ENCODE assay signal across 19 mouse cellular contexts in the genomic region with DNA sequence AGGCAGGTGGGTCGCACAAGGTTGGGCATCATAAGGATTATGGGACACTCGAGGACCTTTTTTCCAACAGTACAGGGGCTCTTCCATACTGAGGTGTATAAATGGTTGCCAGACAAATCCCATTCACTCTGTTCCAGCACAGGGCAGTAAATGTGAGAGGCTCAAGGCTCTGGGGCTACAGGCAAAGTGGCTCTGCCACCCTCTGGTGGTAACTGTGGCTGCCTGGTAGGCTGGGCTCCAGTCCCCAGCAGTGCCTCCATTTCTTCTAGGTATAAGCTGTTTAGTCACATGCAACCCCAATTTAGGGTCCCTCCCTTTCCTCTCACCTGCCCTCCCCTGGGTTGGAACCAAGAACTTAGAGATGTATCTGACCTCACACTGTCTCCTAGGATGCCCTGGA. TPM values are rescaled to one million over a fixed set of nuclear protein-coding genes. Genes with fewer than 3 reads are reported as not detected.
DNase-seq lines count a peak whose midpoint lies in the region; ATAC-seq and TF ChIP-seq lines count a peak whose summit lies in the region.
"Had no signal": no experiment of that assay in that cellular context is flagged by ENCODE, and none has a peak within 500 bp of the region (broad histone marks: within the 10 kb centered on the region; RNA-seq: fewer than 3 reads in every experiment).

No protein-coding gene starts in this region.

- peak; percentile 36 for TF ChIP-seq CTCF in heart, postnatal 0 days (IDR thresholded peaks at IDR 0.05; ENCODE audit: low read depth)
- TF ChIP-seq CTCF in cortical plate, adult 2 months (IDR thresholded peaks at IDR 0.05; ENCODE audit: extremely low read depth, insufficient read depth, low read length), result peak; percentile 38
- TF ChIP-seq CTCF in intestine, postnatal 0 days (IDR thresholded peaks at IDR 0.05; ENCODE audit: low read depth), result peak; percentile 68

- H3K27ac ChIP-seq in heart, postnatal 0 days (ENCODE audit: low read depth), result no peak overlapping the region
- no peak overlapping the region for H3K27ac ChIP-seq in liver, embryonic 16.5 days (ENCODE audit: low read length)
- no peak overlapping the region for H3K27ac ChIP-seq in cortical plate, adult 2 months (ENCODE audit: insufficient read depth, low read length)
- H3K27ac ChIP-seq in intestine, postnatal 0 days (ENCODE audit: low read depth, low read length), result no peak overlapping the region
- H3K27ac ChIP-seq: embryonic facial prominence, embryonic 12.5 days; limb, embryonic 13.5 days; neural tube, embryonic 15.5 days had no signal

- no peak overlapping the region for H3K4me2 ChIP-seq in heart, postnatal 0 days (ENCODE audit: low read depth, low read length)
- H3K4me2 ChIP-seq in liver, embryonic 16.5 days (ENCODE audit: low read depth, low read length), result peak overlapping the region; percentile 89
- peak overlapping the region; percentile 90 for H3K4me2 ChIP-seq in intestine, postnatal 0 days (replicated peaks; ENCODE audit: low read depth)

- peaks cover 19% of the 10 kb centered on the region for H3K4me1 ChIP-seq in heart, postnatal 0 days (ENCODE audit: control insufficient read depth, insufficient read depth)
- peaks cover 56% of the 10 kb centered on the region for H3K4me1 ChIP-seq in liver, embryonic 16.5 days (ENCODE audit: control insufficient read depth, low read depth, low read length)
- peaks cover 9% of the 10 kb centered on the region for H3K4me1 ChIP-seq in cortical plate, adult 2 months (ENCODE audit: control insufficient read depth, insufficient read depth, low read length)
- H3K4me1 ChIP-seq in intestine, postnatal 0 days (replicated peaks; ENCODE audit: control insufficient read depth, insufficient read depth, low read length), result peaks cover 17% of the 10 kb centered on the region

- peaks cover 33% of the 10 kb centered on the region for H3K27me3 ChIP-seq in heart, postnatal 0 days (ENCODE audit: control insufficient read depth, insufficient read depth, low read length)
- H3K27me3 ChIP-seq in liver, embryonic 16.5 days (ENCODE audit: control insufficient read depth, insufficient read depth, low read depth, low read length), result peaks cover 32% of the 10 kb centered on the region
- H3K27me3 ChIP-seq in intestine, postnatal 0 days (replicated peaks; ENCODE audit: control insufficient read depth, insufficient read depth, low read length), result no peaks in the 10 kb centered on the region

- 90% methylated on average over 2 of the region's 2 CpGs for WGBS in heart, postnatal 0 days
- 70% methylated on average over 2 of the region's 2 CpGs for WGBS in liver, embryonic 16.5 days (ENCODE audit: insufficient replicate concordance)
- WGBS in intestine, postnatal 0 days, result 86% methylated on average over 2 of the region's 2 CpGs

- DNase-seq in heart, postnatal 0 days (ENCODE audit: low spot score), result no peak
- DNase-seq in heart, adult 18-20 months, result no peak
- DNase-seq in liver, result no peak
- no peak for DNase-seq in gastrocnemius, postnatal 4 days (ENCODE audit: low spot score in 2 of 2)
- DNase-seq: adrenal gland, postnatal 10 days; cerebellum, postnatal 25 days; kidney, adult 9 months; lung, postnatal 14 days; right cerebral cortex, adult 18-20 months; thymus, postnatal 14 days had no signal

- no peak overlapping the region for H3K9ac ChIP-seq in heart, postnatal 0 days (replicated peaks; ENCODE audit: low read depth, low read length)
- no peak overlapping the region for H3K9ac ChIP-seq in liver, embryonic 16.5 days (ENCODE audit: low read depth, low read length)
- no peak overlapping the region for H3K9ac ChIP-seq in intestine, postnatal 0 days (ENCODE audit: low read depth, low read length)
- H3K9ac ChIP-seq: embryonic facial prominence, embryonic 12.5 days; limb, embryonic 13.5 days; neural tube, embryonic 15.5 days had no signal

- no peaks in the 10 kb centered on the region for H3K9me3 ChIP-seq in heart, postnatal 0 days (replicated peaks; ENCODE audit: control insufficient read depth, low read length)
- no peaks in the 10 kb centered on the region for H3K9me3 ChIP-seq in liver, embryonic 16.5 days (replicated peaks; ENCODE audit: control insufficient read depth, low read length)
- H3K9me3 ChIP-seq in intestine, postnatal 0 days (ENCODE audit: control insufficient read depth), result no peaks in the 10 kb centered on the region
- H3K9me3 ChIP-seq: embryonic facial prominence, embryonic 12.5 days; hindbrain, embryonic 13.5 days; limb, embryonic 13.5 days; neural tube, embryonic 15.5 days had no signal

- no peaks in the 10 kb centered on the region for H3K36me3 ChIP-seq in heart, postnatal 0 days (replicated peaks; ENCODE audit: control insufficient read depth, insufficient read depth, low read length)
- no peaks in the 10 kb centered on the region for H3K36me3 ChIP-seq in liver, embryonic 16.5 days (ENCODE audit: control insufficient read depth, insufficient read depth)
- no peaks in the 10 kb centered on the region for H3K36me3 ChIP-seq in intestine, postnatal 0 days (ENCODE audit: control insufficient read depth, insufficient read depth)
- H3K36me3 ChIP-seq: embryonic facial prominence, embryonic 12.5 days; hindbrain, embryonic 13.5 days; limb, embryonic 13.5 days; neural tube, embryonic 15.5 days had no signal

- no peak for ATAC-seq in heart, postnatal 0 days (ENCODE audit: insufficient read depth, low read depth)
- ATAC-seq in liver, embryonic 16.5 days (ENCODE audit: low read depth), result no peak
- ATAC-seq in intestine, postnatal 0 days, result no peak

- TF ChIP-seq EP300 in heart, postnatal 0 days (IDR thresholded peaks at IDR 0.05; ENCODE audit: low read depth), result no peak

- no peak for TF ChIP-seq POLR2A in cortical plate, adult 2 months (IDR thresholded peaks at IDR 0.05; ENCODE audit: extremely low read depth, insufficient read depth, low read length)

- H3K4me3 ChIP-seq in heart, postnatal 0 days (ENCODE audit: low read depth, low read length), result no peak overlapping the region
- no peak overlapping the region; the same call in 1 of the 2 replicates for H3K4me3 ChIP-seq in liver, embryonic 16.5 days (ENCODE audit: low read depth, low read length)
- no peak overlapping the region for H3K4me3 ChIP-seq in cortical plate, adult 2 months (ENCODE audit: insufficient read depth, low read length)
- H3K4me3 ChIP-seq in intestine, postnatal 0 days (ENCODE audit: low read depth, low read length), result no peak overlapping the region

RNA-seq across cellular contexts. Expression of a gene that starts 9.5 kb away (rescaled TPM):
- total RNA-seq in heart, postnatal 0 days (2014; rRNA removed; ENCODE audit: low replicate concordance), result 3.0 and 5.6 TPM in 2 replicates
- polyA plus RNA-seq in heart, postnatal 0 days (2015; fragmentation: Nextera tagmentation; extraction: Ambion mirVana), result 2.3 and 3.2 TPM in 2 replicates
- 1 to 10 TPM; 6.8 to 9.8 TPM for total RNA-seq in heart, adult 18-20 months (2021)
- polyA plus RNA-seq in liver, embryonic 16.5 days (2015; fragmentation: Nextera tagmentation; extraction: Ambion mirVana), result 7.5 and 9.0 TPM in 2 replicates
- polyA plus RNA-seq in cortical plate, adult 2 months (2012; rRNA removed), result 265 and 282 TPM in 2 replicates
- polyA plus RNA-seq in intestine, postnatal 0 days (2015; fragmentation: Nextera tagmentation; extraction: Ambion mirVana), result 4.4 and 7.2 TPM in 2 replicates
- 10 to 100 TPM; 12.3 to 14.6 TPM for total RNA-seq in gastrocnemius, postnatal 4 days (2021)

RNA-seq across cellular contexts. Expression of a gene that starts 12.9 kb away (rescaled TPM):
- total RNA-seq in heart, postnatal 0 days (2014; rRNA removed; ENCODE audit: low replicate concordance), result 0.08 TPM in 1 of 2 replicates, not detected in the other
- polyA plus RNA-seq in heart, postnatal 0 days (2015; fragmentation: Nextera tagmentation; extraction: Ambion mirVana), result not detected in 2 replicates
- under 1 TPM; 0.15 to 0.31 TPM for total RNA-seq in heart, adult 18-20 months (2021)
- polyA plus RNA-seq in liver, embryonic 16.5 days (2015; fragmentation: Nextera tagmentation; extraction: Ambion mirVana), result 0.06 and 0.35 TPM in 2 replicates
- polyA plus RNA-seq in cortical plate, adult 2 months (2012; rRNA removed), result 1.1 TPM in 2 replicates
- polyA plus RNA-seq in intestine, postnatal 0 days (2015; fragmentation: Nextera tagmentation; extraction: Ambion mirVana), result 0.29 and 0.31 TPM in 2 replicates
- not detected for total RNA-seq in gastrocnemius, postnatal 4 days (2021)
- polyA plus RNA-seq: embryonic facial prominence, embryonic 12.5 days; heart, embryonic 14.5 days; stomach, embryonic 14.5 days had no signal

RNA-seq across cellular contexts. Expression of a gene that starts 18.9 kb away (rescaled TPM):
- 36.6 and 39.3 TPM in 2 replicates for total RNA-seq in heart, postnatal 0 days (2014; rRNA removed; ENCODE audit: low replicate concordance)
- 30.2 and 32.5 TPM in 2 replicates for polyA plus RNA-seq in heart, postnatal 0 days (2015; fragmentation: Nextera tagmentation; extraction: Ambion mirVana)
- total RNA-seq in heart, adult 18-20 months (2021), result 10 to 100 TPM; 19.7 to 21.4 TPM
- 12.2 and 13.9 TPM in 2 replicates for polyA plus RNA-seq in liver, embryonic 16.5 days (2015; fragmentation: Nextera tagmentation; extraction: Ambion mirVana)
- polyA plus RNA-seq in cortical plate, adult 2 months (2012; rRNA removed), result 177 and 193 TPM in 2 replicates
- polyA plus RNA-seq in intestine, postnatal 0 days (2015; fragmentation: Nextera tagmentation; extraction: Ambion mirVana), result 37.4 and 41.0 TPM in 2 replicates
- total RNA-seq in gastrocnemius, postnatal 4 days (2021), result 10 to 100 TPM; 65.2 to 73.0 TPM

RNA-seq across cellular contexts. Expression of a gene that starts 34.6 kb away (rescaled TPM):
- total RNA-seq in heart, postnatal 0 days (2014; rRNA removed; ENCODE audit: low replicate concordance), result 26.6 and 56.3 TPM in 2 replicates
- 50.3 and 54.0 TPM in 2 replicates for polyA plus RNA-seq in heart, postnatal 0 days (2015; fragmentation: Nextera tagmentation; extraction: Ambion mirVana)
- total RNA-seq in heart, adult 18-20 months (2021), result 10 to 100 TPM; 26.9 to 27.5 TPM
- 31.4 and 32.1 TPM in 2 replicates for polyA plus RNA-seq in liver, embryonic 16.5 days (2015; fragmentation: Nextera tagmentation; extraction: Ambion mirVana)
- polyA plus RNA-seq in cortical plate, adult 2 months (2012; rRNA removed), result 51.6 and 59.2 TPM in 2 replicates
- 76.3 and 80.6 TPM in 2 replicates for polyA plus RNA-seq in intestine, postnatal 0 days (2015; fragmentation: Nextera tagmentation; extraction: Ambion mirVana)
- total RNA-seq in gastrocnemius, postnatal 4 days (2021), result 10 to 100 TPM; 27.0 to 27.4 TPM

RNA-seq across cellular contexts. Expression of a gene that starts 40.9 kb away (rescaled TPM):
- total RNA-seq in heart, postnatal 0 days (2014; rRNA removed; ENCODE audit: low replicate concordance), result 21.4 and 40.3 TPM in 2 replicates
- 32.7 and 32.8 TPM in 2 replicates for polyA plus RNA-seq in heart, postnatal 0 days (2015; fragmentation: Nextera tagmentation; extraction: Ambion mirVana)
- total RNA-seq in heart, adult 18-20 months (2021), result 10 to 100 TPM; 40.3 to 49.2 TPM
- polyA plus RNA-seq in liver, embryonic 16.5 days (2015; fragmentation: Nextera tagmentation; extraction: Ambion mirVana), result 2.2 and 3.4 TPM in 2 replicates
- 1,139 and 1,160 TPM in 2 replicates for polyA plus RNA-seq in cortical plate, adult 2 months (2012; rRNA removed)
- 18.8 and 19.5 TPM in 2 replicates for polyA plus RNA-seq in intestine, postnatal 0 days (2015; fragmentation: Nextera tagmentation; extraction: Ambion mirVana)
- 10 to 100 TPM; 41.0 to 44.4 TPM for total RNA-seq in gastrocnemius, postnatal 4 days (2021)

Comparison
In these comparisons a context has a peak if more than half of its experiments do, and no peak if none do; other contexts are left out.
1. RNA of a gene that starts 9.5 kb away (polyA plus RNA-seq): 265 to 282 TPM in cortical plate, adult 2 months; 7.5 to 9.0 TPM in liver, embryonic 16.5 days, 4.4 to 7.2 TPM in intestine, postnatal 0 days and 2.3 to 3.2 TPM in heart, postnatal 0 days; every median in the first group is over 10 times any median in the second.
2. Peak in every context shown above with its lines, with median percentiles within 50 percentile points of each other: CTCF ChIP-seq.